Mouse (Mus musculus) bone marrow, adult 2 months (tissue): ENCODE measurements around the gene 4930404N11Rik.

Experiments used
- CTCF ChIP-seq: fragments of 200-500 bp; IDR thresholded peaks from 2 replicates; pipeline ENCODE4 v1.5.1; 2011; ENCODE audit warnings: low read length, control low read depth; ENCODE audit not compliant: control insufficient read depth, insufficient read depth
- POLR2A ChIP-seq: fragments of 200-500 bp; IDR thresholded peaks from 2 replicates; pipeline ENCODE4 v1.6.1; 2011; ENCODE audit warnings: low read depth, mild to moderate bottlenecking, control low read depth, low read length, borderline replicate concordance; ENCODE audit not compliant: control insufficient read depth

- TF ChIP-seq CTCF (no peak), POLR2A (no peak)
Observed at GRCm38 (mm10) chr10:81393456-81394063, 27.9 kb upstream of the 4930404N11Rik start.
